ENCODE assay signal across 14 mouse cellular contexts in the genomic region with DNA sequence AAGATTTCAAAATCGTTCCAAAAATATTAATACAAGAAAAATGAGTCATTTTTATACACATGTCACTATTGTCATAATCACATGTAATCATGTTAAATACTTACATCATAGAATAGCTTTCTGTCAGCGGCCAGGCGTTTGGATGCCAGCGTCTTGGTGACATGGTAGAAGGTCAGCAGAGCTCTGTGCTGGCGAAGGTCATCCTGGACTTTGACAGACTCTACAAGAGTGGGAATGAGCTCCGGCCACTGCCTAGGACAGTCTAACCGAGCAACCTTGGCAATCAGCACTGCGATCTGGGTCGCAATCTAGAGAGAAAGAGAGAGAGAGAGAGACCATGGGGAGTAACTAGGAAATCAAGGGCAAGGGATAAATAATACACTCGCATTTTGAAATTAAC.
"Had no signal": no experiment of that assay in that cellular context is flagged by ENCODE, and none has a peak within 500 bp of the region (broad histone marks: within the 10 kb centered on the region; RNA-seq: fewer than 3 reads in every experiment).

No protein-coding gene starts in this region.

- DNase-seq: lung, adult 18-20 months; lung, embryonic 14.5 days; lung, postnatal 10 days; lung, postnatal 4 days; retina, postnatal 1 day; right cerebral cortex, adult 18-20 months; right cerebral cortex, postnatal 25 days; right cerebral cortex, postnatal 4 days; spleen, adult 18-20 months; thymus, adult 18-20 months; thymus, postnatal 14 days; thymus, postnatal 36 days had no signal

- ATAC-seq: midbrain, embryonic 13.5 days; midbrain, embryonic 15.5 days had no signal
